Mouse (Mus musculus): Measurements from ENCODE around the gene Zfr.
"Not testable (repeated sequence)": the region's sequence is repeated elsewhere in the genome, so short reads cannot be mapped to it uniquely, and the experiment has no call there.

The Zfr gene

DNA sequence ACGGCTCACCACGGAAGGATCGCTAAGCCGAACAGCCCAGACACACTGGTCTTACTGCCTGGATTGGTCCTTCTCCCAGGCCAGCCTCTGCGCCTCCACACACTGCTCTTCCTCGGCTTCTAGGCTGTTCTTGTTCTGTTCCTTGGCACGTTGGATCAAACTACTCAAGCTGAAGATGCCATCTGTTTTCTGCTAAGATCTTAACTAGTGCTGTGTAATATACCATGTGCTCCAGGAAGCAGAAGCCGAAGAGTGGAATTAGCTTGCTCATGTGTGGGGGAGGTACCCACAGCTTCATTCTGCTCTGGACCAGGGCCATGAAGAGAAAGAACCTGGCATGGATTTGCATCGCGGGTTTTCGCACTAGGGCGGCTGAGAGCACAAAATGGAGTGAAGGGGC, 11.2 kb upstream of the Zfr start:
- DNase-seq (ENCODE audit: low read depth, low spot score): no peak

DNA sequence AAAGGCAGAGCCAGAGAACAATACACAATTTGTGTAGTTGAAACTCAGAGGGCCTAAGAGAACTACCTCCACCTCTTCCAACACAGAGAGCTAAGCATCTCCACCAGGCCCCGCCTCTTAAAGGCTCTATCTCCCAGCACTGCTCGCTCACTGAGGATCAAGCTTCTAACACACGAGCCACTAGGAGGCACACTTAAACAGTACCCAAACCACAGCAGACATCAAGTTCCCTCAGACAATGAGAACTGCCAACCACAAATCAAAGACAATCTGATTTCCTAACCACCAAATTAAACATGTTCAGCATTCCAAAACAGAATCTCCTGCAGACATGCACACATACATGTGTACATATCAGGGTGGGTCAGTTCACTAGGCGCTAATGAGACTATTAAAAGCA, 9.4 kb upstream of the Zfr start:
- no peak for DNase-seq (ENCODE audit: low read depth, low spot score)

DNA sequence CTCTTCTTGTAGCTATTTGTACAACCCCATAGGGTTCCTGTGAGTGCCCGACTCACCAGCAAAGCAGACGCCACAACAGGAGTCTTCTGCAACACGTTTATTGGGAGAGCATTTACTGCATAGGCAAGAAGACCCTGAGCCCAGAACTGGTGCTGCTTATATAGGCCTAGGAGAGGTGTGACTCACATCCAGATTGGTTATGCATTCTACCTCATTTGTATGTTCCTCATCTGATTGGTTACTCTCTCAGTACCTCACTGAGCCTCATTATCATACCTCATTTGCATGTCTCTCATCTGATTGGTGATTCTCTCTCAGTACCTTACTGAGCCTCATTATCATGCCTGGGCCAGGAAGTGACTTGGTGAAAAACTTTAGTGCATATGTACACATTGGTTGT, 8.7 kb upstream of the Zfr start:
- DNase-seq (ENCODE audit: low read depth, low spot score): not testable (repeated sequence)

DNA sequence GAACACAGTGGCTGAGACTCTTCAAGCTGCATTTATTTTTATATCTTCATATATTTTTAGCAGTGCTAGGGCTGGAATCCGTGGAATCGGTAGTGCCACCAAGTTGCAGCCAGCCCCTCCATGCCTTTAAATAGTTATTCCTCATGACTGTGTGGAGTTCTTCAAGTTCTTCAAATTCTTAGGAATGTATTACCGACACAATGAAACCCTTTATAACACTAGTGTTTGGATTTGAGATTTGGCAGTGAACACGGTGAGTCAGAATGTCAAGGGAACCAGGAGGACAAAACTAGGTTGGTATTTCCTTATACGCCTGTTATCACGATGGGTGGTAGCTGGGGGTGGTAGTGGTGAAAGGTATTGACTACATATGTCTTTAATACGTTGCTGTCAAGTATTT, 6.4 kb upstream of the Zfr start:
- no peak for DNase-seq (ENCODE audit: low read depth, low spot score)

DNA sequence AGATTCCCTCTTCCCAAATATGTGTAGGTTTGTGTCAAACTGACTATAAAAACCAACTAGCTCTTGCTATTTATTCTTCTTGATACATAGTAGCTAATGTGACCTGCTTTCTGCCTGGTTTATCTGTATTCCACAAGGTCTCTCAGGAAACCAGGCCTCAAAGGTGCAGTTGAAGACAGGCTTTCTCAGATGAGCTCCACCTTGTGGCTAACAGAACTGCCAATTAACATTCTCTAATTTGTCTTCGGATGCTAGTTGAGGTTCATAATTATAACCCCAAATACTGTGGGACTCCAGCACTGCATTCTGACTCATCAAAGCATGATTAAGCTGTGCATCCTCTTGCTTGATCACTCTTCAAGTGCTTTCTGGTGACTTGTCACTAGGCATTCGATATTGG, 4.2 kb upstream of the Zfr start:
- no peak for DNase-seq (ENCODE audit: low read depth, low spot score)

DNA sequence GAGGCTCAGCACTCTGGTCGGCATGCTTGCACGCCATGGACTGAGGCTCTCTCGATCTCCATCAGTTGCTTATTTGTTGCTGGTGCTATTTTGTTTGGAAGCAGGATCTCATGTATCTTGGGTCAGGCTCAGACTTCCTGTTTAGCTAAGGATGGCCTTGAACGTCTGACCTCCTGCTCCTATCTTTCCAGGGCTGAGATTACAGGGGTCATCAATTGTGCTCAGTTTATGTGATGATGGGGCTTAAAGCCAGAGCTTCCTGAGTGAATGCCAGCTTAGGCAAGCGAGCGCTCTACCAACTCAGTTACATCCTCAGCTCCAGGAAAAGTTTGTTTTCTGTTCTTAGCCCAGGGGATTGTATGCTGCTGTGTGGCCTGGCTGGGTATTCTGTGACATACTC, 3.1 kb upstream of the Zfr start:
- no peak for DNase-seq (ENCODE audit: low read depth, low spot score)

DNA sequence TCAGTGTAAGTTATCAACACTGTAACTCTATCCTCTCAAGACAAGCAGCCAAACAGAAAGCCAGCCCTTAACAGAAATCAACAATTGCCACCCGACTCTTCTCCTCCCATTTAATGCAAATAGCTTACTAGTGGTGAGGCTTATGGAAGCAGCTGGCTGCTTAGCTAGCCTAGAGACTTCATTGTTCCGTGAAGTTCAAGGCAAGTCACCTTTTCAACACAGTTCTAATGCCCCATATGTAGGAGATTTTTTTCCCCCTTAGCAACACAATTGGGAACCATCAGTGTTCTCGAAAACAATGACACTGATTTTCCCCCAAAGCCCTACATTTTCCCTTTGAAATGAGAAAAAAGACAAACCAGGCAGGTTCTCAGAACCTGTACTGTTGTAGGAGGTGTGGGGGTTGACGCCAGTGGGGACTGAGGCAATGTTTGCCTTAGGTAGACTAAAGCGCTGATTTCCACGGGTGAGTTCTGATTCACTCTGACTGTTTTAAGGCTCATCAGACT, 1.9 kb upstream of the Zfr start:
- no peak for DNase-seq (ENCODE audit: low read depth, low spot score)

DNA sequence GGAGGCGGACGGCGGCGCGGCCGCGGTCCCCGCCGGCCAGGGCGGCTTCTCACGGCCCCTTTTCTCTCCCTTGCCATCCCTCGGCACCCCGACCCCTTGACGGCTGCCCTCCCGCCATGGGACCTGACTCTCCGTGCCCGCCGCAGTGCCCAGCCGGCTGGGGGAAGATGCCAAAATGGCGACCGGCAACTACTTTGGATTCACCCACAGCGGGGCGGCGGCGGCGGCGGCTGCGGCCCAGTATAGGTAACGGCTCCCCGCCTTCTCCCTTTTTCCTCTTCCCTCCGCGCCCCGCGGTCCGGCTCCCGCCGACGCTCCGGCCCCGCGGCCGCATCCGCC, 431 bp downstream of the Zfr start:
- no peak for DNase-seq (ENCODE audit: low read depth, low spot score)

DNA sequence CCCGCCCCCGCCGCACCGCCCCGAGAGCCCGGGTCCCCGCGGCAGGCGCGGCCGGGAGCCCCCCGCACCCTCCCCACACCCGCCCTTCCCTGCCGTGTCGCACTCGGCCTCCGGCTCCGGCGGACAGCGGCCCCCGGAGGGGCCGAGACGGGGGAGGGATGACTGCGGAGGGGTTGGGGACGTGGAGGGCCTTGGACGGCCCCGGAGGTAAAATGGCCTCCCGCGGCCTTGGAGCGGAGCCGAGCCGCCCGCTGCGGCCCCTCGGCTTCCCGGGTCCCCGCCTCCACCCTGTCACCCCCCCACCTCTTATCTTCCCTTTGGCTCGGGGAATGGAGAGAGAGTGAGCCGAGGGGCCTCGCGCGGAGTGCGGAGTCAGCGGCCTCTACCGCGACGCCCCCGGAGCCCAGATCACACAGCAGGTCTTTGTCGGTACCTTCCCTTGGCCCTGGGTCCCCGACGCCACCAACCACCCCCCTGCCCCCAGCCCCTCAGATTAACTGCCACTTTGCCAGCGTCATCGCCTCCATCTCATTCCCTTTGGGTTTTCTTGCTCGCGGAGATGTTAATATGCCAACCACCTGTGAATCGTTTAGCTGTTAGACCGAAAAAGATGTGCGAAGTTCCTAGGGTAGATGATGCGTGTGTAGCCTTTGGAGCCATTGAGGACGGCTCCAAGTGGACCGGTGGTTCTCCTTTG, 949 bp downstream of the Zfr start:
- peak; percentile 13 for DNase-seq (ENCODE audit: low read depth, low spot score)

DNA sequence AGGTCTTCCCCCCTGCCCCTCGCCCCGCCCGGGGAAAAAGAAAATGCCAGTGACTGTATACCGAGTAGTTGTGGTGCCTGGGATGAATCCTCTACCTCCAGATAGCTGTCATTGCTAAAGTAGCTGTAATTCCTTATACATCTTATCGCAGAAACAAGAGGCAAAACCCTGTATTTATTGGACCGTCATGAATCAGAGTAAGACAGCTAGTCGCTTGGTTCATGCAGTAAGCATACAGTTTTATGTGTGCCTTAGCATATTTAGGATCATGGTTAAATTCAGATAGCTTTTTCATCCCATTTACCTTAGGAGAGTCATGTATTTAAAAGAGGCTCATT, 1.5 kb downstream of the Zfr start:
- no peak for DNase-seq (ENCODE audit: low read depth, low spot score)

DNA sequence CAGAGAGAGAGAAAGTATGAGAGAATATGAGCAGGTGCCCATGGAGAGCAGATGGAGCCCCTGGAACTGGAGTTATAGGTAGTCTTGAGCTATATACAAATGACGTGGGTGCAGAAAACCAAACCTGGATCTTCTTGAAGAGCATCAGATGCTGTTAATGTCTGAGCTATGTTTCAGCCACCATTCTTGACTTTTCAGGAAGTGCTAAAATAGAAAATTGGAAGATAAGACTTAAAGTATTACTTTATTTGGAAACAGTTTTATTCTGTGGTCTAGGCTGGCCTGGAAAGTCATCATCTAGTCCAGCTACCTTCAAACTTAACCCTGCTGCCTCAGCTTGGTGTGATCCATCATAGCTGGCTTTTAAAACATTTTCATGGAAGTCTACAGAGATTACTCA, 7.3 kb downstream of the Zfr start:
- no peak for DNase-seq (ENCODE audit: low read depth, low spot score)

DNA sequence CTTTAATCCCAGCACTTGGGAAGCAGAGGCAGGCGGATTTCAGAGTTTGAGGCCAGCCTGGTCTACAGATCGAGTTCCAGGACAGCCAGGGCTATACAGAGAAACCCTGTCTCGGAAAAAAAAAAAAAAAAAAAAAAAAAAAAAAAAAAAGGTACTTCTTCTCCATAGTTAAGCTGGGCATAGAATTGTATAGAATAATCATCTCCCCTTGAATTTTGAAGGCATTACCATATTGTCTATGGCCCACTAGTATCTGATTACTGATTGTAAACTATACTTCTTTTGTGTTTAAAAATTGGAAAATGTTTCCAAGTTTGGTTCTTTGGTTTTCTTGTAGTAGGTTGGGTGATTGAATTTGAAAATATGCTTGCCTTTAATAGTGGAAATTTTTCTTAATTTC, 13.2 kb downstream of the Zfr start:
- not testable (repeated sequence) for DNase-seq (ENCODE audit: low read depth, low spot score)

DNA sequence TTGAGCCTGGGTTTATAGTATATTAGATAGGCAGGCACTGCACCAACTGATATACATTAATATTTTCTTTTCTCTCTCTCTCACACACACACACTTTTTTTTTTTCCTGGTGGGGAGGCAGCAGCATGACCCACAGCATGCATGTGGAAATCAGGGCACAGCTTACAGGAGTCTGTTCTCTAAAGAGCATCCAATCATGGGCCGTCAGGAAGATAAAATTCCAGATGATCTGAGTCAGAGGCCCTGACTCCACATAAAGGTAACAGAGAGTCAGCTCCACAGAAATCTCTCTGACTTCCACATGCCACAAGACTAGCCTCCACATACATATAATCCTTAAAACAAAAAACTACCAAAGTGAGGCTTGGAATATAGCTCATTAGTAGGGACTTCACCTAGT, 16.9 kb downstream of the Zfr start:
- no peak for DNase-seq (ENCODE audit: low read depth, low spot score)

DNA sequence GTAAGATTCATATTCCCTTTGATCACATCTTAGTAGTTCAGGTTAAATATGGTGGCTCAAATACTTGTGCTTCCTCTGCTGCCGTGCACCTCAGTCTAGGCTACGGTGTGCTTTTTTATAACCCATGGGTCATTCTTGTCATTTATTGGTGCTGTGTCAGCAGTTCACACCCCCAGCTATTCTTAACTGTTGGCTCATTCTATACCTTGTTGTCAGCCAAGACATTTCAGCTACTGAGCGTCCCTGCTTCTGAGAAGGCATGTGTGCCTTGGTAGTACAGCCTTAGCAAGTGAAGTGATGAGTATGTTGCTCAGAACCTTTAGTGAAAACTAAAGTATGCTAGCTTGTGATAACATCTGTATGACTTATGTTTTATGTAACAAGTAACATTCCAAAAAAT, 17.7 kb downstream of the Zfr start:
- no peak for DNase-seq (ENCODE audit: low read depth, low spot score)

DNA sequence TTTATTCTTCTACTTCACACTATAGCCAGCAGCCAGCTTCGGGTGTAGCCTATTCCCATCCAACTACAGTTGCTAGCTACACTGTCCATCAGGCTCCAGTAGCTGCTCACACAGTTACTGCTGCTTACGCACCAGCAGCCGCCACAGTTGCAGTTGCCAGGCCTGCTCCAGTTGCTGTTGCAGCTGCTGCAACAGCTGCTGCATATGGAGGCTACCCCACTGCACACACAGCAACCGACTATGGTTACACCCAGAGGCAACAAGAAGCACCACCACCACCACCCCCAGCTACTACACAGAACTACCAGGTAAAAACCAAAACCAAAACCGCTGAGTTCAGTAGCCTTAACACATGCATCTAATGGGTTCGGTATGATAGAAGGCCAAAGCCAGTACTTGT, 18.7 kb downstream of the Zfr start:
- DNase-seq (ENCODE audit: low read depth, low spot score): no peak

DNA sequence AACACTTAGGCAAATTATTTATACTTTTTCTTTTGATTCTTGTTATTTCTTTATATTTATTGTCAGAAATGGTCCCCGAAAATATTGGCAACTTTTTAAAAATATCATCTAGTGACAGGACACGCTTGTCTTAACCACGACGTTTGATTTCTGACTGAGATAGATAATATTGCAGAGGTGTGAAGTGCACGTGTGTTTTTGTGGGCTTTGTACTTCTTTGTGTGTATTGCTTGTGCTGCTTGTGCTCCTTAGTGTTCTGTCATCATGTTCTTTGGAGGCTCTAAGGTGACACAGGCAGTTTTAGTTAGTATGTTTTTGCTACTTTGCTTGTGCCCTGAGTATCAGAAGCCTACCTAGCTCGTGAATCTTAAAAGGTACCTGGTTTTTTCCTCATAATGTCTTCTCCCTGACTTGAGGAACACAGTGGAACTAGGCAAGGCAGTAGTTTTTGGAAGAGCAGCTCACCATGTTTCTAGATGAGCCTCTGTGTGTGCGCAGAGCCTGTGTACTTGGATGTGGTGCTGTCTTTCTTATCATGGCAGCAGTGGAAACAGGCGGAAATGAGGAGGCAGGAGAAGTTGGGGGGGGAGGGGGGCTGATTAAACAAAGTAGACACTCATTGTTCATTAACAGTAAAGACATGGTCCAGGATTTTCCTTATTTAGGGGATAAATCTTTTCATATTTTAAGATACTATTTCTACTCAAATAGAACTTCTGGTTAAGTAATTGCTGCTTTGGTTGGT, 23.5 kb downstream of the Zfr start:
- no peak for DNase-seq (ENCODE audit: low read depth, low spot score)

DNA sequence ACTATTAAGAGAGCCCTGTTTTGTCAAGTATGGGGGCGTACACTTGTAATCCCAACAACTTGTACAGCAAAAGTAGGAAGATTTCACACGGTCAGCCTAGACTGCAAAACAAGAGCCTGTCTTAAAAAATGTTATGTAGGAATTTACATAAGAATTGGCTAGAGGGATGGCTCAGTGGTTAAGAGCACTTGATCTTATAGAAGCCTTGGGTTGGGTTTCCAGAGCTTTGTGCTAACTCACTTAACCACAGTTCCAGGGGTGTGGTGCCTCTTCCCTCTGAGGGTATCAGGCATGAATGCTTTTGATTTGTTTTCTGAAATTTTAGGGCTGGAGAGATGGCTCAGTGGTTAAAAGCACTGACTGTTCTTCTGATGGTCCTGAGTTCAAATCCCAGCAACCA, 29.8 kb downstream of the Zfr start:
- DNase-seq (ENCODE audit: low read depth, low spot score): no peak

DNA sequence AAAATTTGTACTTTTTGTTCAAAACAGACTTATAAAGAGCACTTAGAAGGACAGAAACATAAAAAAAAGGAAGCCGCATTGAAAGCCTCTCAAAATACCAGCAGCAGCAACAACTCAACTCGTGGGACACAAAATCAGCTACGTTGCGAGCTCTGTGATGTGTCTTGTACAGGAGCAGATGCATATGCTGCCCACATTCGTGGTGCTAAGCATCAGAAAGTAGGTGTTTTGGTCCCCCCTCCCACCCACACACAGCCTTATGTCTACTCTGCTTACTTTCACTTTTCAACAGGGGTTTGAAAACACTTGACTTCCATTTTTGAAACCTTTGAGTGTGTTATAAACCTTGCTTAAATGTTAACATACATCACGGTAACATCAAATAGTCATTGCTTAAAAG, 31.9 kb downstream of the Zfr start:
- no peak for DNase-seq (ENCODE audit: low read depth, low spot score)

DNA sequence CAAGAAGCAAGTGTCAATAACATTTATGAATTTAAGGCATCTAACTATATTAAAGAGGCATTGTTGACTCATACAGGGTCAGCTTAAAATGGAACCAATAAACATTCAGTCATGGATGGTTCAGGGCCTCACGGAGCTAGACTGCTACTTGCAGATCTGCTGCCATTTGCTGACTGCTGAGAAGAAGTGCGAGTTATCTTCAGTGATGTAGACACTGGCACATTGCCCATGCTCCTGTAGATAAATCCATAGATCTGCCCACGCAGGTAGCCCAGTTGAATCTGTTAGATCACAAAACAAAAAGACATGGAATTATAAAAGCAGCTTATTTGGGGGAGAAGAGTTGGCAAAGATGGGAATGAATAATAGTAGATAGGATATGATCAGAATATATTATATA, 36.1 kb downstream of the Zfr start:
- no peak for DNase-seq (ENCODE audit: low read depth, low spot score)

DNA sequence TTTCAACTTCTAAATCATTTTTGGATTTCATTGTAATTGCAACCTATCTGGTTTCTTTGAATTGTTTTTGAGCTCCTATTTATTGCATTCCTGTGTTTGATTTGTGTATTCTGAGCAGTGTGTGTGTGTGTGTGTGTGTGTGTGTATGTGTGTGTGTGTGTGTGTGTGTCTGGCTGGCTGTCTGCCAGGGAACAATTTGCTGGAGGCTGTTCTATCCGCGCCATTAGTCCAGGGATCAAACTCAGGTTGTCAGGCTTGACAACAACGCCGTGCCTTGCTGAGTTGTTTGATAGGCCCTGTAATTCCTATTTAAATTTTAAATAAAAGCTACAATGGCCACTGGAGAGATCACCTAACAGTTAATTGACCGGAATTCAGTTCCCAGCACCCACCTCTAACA, 60.5 kb downstream of the Zfr start:
- DNase-seq (ENCODE audit: low read depth, low spot score): no peak

DNA sequence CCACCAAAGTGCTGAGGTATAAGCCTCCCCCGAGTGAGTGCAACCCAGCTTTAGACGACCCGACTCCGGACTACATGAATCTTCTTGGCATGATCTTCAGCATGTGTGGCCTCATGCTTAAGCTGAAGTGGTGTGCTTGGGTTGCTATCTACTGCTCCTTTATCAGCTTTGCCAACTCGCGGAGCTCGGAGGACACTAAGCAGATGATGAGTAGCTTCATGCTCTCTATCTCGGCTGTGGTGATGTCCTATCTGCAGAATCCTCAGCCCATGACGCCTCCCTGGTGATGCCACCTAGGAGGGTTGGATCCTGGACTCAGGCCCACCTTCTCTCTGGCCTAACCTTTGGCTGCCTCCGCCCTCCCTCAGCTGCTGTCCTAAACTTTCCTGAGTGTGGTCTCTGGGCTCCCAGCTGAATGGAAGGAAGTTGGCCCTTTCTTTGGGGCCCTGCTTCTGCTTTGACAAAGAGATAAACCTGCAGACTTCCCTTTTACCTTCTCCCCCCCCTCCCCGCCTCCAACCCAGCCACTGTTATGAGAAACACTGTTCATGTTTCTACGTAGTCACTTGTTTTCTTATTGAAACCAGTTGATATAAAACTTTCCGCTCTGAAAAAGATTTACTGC, 63.7 kb downstream of the Zfr start:
- DNase-seq (ENCODE audit: low read depth, low spot score): not testable (repeated sequence)

DNA sequence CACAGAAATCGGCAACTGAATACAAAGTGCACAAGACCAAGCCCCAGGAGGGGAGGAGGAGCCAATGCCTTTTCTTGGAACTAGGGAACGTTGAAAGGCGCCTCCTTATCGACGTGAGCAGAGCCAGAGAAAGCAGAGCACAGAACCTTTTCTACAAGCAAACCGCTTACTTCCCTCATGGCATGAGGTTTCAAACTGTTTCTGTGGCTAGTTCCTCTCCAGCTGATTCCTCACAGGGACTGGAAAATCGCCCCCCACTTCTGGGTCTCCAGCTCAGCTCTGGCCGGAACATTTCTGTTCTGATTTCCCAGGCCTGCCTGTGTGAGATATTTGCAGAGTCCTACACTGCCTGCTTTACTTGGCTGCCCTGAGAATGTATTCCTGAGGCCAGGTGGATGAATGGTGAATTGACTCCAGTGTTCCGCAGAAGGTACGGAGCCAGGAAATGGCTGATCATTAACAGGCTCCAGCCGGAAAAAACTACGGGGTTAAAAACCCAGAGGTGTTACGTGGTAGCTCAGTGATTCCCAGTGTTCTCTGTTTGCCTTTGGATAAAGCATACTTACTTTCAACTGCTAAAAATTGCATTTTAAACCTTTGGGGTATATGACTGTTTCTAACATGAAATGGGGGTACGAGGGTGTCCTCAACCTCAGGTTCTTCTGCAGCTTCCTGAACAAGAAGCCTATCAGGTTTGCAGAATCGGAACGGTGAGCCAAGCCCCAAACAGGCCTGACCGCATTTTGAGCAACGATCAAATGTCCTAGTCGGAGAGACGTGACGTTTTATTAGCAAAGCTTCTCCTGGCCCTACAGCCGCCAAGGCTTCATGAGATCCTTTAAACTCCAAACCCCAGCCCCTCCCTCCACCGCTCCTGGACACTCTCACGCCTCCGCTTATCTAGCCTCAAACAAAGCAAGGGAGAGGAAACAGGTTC, 76.5 kb downstream of the Zfr start:
- peak; percentile 69 for DNase-seq (ENCODE audit: low read depth, low spot score)
